Mouse (Mus musculus) brain, embryonic 14.5 days (tissue): ENCODE measurements at regions not wholly inside any gene's neighbourhood (a gene's known extent, or its start where the extent isn't known, plus 50 kb on each side); places are given as distances from the start of the nearest gene placed in this dataset.

ENCODE experiments used
- CTCF ChIP-seq: fragments of 200-500 bp; IDR thresholded peaks from 2 replicates; pipeline ENCODE4 v1.5.1; 2012; ENCODE audit warnings: inconsistent platforms, mild to moderate bottlenecking, moderate library complexity, borderline replicate concordance; ENCODE audit not compliant: insufficient read depth, insufficient read length; ENCODE audit errors: extremely low read depth
- POLR2A ChIP-seq: fragments of 200-500 bp; IDR thresholded peaks from 2 replicates; pipeline ENCODE4 v1.6.1; 2012; ENCODE audit warnings: mild to moderate bottlenecking, inconsistent platforms, borderline replicate concordance; ENCODE audit not compliant: poor library complexity, insufficient read depth, insufficient read length, severe bottlenecking; ENCODE audit errors: extremely low read depth

- TF ChIP-seq CTCF (no peak), POLR2A (no peak)
Measured at GRCm38 (mm10) chr8:26364637-26365036, 245.3 kb downstream of the Gm45692 start.
